Mouse (Mus musculus): ENCODE results near the gene Slc2a10. TPM values are rescaled to one million over a fixed set of nuclear protein-coding genes. Genes with fewer than 3 reads are reported as not detected.
"Not testable (repeated sequence)": the region's sequence is repeated elsewhere in the genome, so short reads cannot be mapped to it uniquely, and the experiment has no call there.

The Slc2a10 gene
- polyA plus RNA-seq, 1 experiment from 2014 or later: 6.3 TPM

GRCm38 (mm10) chr2:165542939-165543669, 39.5 kb downstream of the Slc2a10 start:
- Histone ChIP-seq H3K4me3 (replicated peaks) (no peak overlapping the region), H3K9ac (replicated peaks) (no peak overlapping the region), H3K9me3 (no peaks in the 10 kb centered on the region), H3K27me3 (peaks cover 15% of the 10 kb centered on the region; the same call in 1 of the 2 replicates), H3K4me1 (replicated peaks) (peaks cover 23% of the 10 kb centered on the region), H3K4me2 (no peak overlapping the region), H3K27ac (no peak overlapping the region), H3K36me3 (no peaks in the 10 kb centered on the region)
- 44% methylated on average over 13 of the region's 13 CpGs for WGBS
- ATAC-seq (ENCODE audit: insufficient number of reproducible peaks, insufficient read depth, low FRiP score, low TSS enrichment, low read depth): no peak

GRCm38 (mm10) chr2:165543670-165544016, 40.1 kb downstream of the Slc2a10 start:
- Histone ChIP-seq H3K27me3 (peaks cover 15% of the 10 kb centered on the region; the same call in 1 of the 2 replicates), H3K36me3 (no peaks in the 10 kb centered on the region), H3K4me2 (no peak overlapping the region), H3K9me3 (no peaks in the 10 kb centered on the region), H3K4me1 (replicated peaks) (peaks cover 18% of the 10 kb centered on the region), H3K27ac (no peak overlapping the region), H3K4me3 (replicated peaks) (no peak overlapping the region), H3K9ac (replicated peaks) (no peak overlapping the region)
- no peak for ATAC-seq (ENCODE audit: insufficient number of reproducible peaks, insufficient read depth, low FRiP score, low TSS enrichment, low read depth)
- 79% methylated on average over 10 of the region's 10 CpGs for WGBS

- Histone ChIP-seq H3K4me1 (replicated peaks) (peaks cover 12% of the 10 kb centered on the region), H3K36me3 (no peaks in the 10 kb centered on the region), H3K9ac (replicated peaks) (no peak overlapping the region), H3K27me3 (peaks cover 21% of the 10 kb centered on the region; the same call in 1 of the 2 replicates), H3K27ac (no peak overlapping the region), H3K4me3 (replicated peaks) (no peak overlapping the region), H3K9me3 (no peaks in the 10 kb centered on the region), H3K4me2 (no peak overlapping the region)
- no peak for ATAC-seq (ENCODE audit: insufficient number of reproducible peaks, insufficient read depth, low FRiP score, low TSS enrichment, low read depth)
- 92% methylated on average over 2 of the region's 2 CpGs for WGBS
Observed at GRCm38 (mm10) chr2:165545687-165546086, 42.1 kb downstream of the Slc2a10 start.

- WGBS: 31% methylated on average over 8 of the region's 8 CpGs
- H3K4me1 ChIP-seq (replicated peaks): peaks cover 12% of the 10 kb centered on the region
- peaks cover 18% of the 10 kb centered on the region; the same call in 1 of the 2 replicates for H3K27me3 ChIP-seq
- no peaks in the 10 kb centered on the region for H3K9me3 ChIP-seq
- H3K27ac ChIP-seq: no peak overlapping the region
- peak; percentile 37; the same call in 1 of the 2 replicates for ATAC-seq (ENCODE audit: insufficient number of reproducible peaks, insufficient read depth, low FRiP score, low TSS enrichment, low read depth)
- H3K4me3 ChIP-seq (replicated peaks): no peak overlapping the region
- no peak overlapping the region for H3K9ac ChIP-seq (replicated peaks)
- H3K4me2 ChIP-seq: peak overlapping the region; percentile 10; the same call in 1 of the 2 replicates
- H3K36me3 ChIP-seq: no peaks in the 10 kb centered on the region
Observed at GRCm38 (mm10) chr2:165546341-165546740, 42.8 kb downstream of the Slc2a10 start.

GRCm38 (mm10) chr2:165547410-165547809, 43.8 kb downstream of the Slc2a10 start:
- Histone ChIP-seq H3K27me3 (peaks cover 17% of the 10 kb centered on the region; the same call in 1 of the 2 replicates), H3K27ac (no peak overlapping the region), H3K4me1 (replicated peaks) (peaks cover 12% of the 10 kb centered on the region), H3K9me3 (no peaks in the 10 kb centered on the region), H3K9ac (replicated peaks) (no peak overlapping the region), H3K4me3 (replicated peaks) (no peak overlapping the region), H3K36me3 (no peaks in the 10 kb centered on the region), H3K4me2 (no peak overlapping the region)
- no peak for ATAC-seq (ENCODE audit: insufficient number of reproducible peaks, insufficient read depth, low FRiP score, low TSS enrichment, low read depth)
- 52% methylated on average over 9 of the region's 9 CpGs for WGBS

- ATAC-seq (ENCODE audit: insufficient number of reproducible peaks, insufficient read depth, low FRiP score, low TSS enrichment, low read depth): no peak
- H3K9me3 ChIP-seq: no peaks in the 10 kb centered on the region
- H3K4me3 ChIP-seq (replicated peaks): no peak overlapping the region
- no peak overlapping the region for H3K4me2 ChIP-seq
- H3K27me3 ChIP-seq: peaks cover 20% of the 10 kb centered on the region
- 79% methylated on average over 6 of the region's 6 CpGs for WGBS
- no peak overlapping the region for H3K9ac ChIP-seq (replicated peaks)
- peaks cover 12% of the 10 kb centered on the region for H3K4me1 ChIP-seq (replicated peaks)
- no peaks in the 10 kb centered on the region for H3K36me3 ChIP-seq
- H3K27ac ChIP-seq: no peak overlapping the region
Observed at GRCm38 (mm10) chr2:165548627-165549026, 45.0 kb downstream of the Slc2a10 start.

GRCm38 (mm10) chr2:165550410-165550809, 46.8 kb downstream of the Slc2a10 start:
- Histone ChIP-seq H3K4me1 (replicated peaks) (peaks cover 12% of the 10 kb centered on the region), H3K27me3 (peaks cover 17% of the 10 kb centered on the region)
- not testable (repeated sequence) for ATAC-seq (ENCODE audit: insufficient number of reproducible peaks, insufficient read depth, low FRiP score, low TSS enrichment, low read depth); H3K9ac ChIP-seq (replicated peaks); H3K27ac ChIP-seq; H3K4me3 ChIP-seq (replicated peaks); H3K4me2 ChIP-seq; H3K9me3 ChIP-seq; H3K36me3 ChIP-seq
- 76% methylated on average over 7 of the region's 7 CpGs for WGBS

GRCm38 (mm10) chr2:165554066-165554465, 50.5 kb downstream of the Slc2a10 start:
- no peak overlapping the region for H3K4me3 ChIP-seq (replicated peaks)
- H3K4me1 ChIP-seq (replicated peaks): peaks cover 2% of the 10 kb centered on the region; the same call in 1 of the 2 replicates
- ATAC-seq (ENCODE audit: insufficient number of reproducible peaks, insufficient read depth, low FRiP score, low TSS enrichment, low read depth): no peak
- H3K9me3 ChIP-seq: no peaks in the 10 kb centered on the region
- H3K27me3 ChIP-seq: peaks cover 35% of the 10 kb centered on the region
- WGBS: 59% methylated on average over 9 of the region's 9 CpGs
- H3K9ac ChIP-seq (replicated peaks): no peak overlapping the region
- no peaks in the 10 kb centered on the region for H3K36me3 ChIP-seq
- H3K4me2 ChIP-seq: no peak overlapping the region
- no peak overlapping the region for H3K27ac ChIP-seq

- no peak overlapping the region for H3K4me2 ChIP-seq
- no peak overlapping the region for H3K9ac ChIP-seq (replicated peaks)
- H3K4me1 ChIP-seq (replicated peaks): peaks cover 18% of the 10 kb centered on the region
- H3K27ac ChIP-seq: no peak overlapping the region
- 87% methylated on average over 7 of the region's 7 CpGs for WGBS
- H3K4me3 ChIP-seq (replicated peaks): no peak overlapping the region
- ATAC-seq (ENCODE audit: insufficient number of reproducible peaks, insufficient read depth, low FRiP score, low TSS enrichment, low read depth): no peak
- H3K36me3 ChIP-seq: no peaks in the 10 kb centered on the region
- H3K27me3 ChIP-seq: peaks cover 45% of the 10 kb centered on the region
- no peaks in the 10 kb centered on the region for H3K9me3 ChIP-seq
Observed at GRCm38 (mm10) chr2:165557278-165557677, 53.7 kb downstream of the Slc2a10 start.

- Histone ChIP-seq H3K27me3 (peaks cover 50% of the 10 kb centered on the region), H3K9me3 (no peaks in the 10 kb centered on the region), H3K36me3 (no peaks in the 10 kb centered on the region), H3K4me1 (replicated peaks) (peaks cover 27% of the 10 kb centered on the region), H3K4me2 (no peak overlapping the region), H3K27ac (no peak overlapping the region), H3K9ac (replicated peaks) (no peak overlapping the region), H3K4me3 (replicated peaks) (no peak overlapping the region)
- WGBS: 54% methylated on average over 11 of the region's 11 CpGs
- ATAC-seq (ENCODE audit: insufficient number of reproducible peaks, insufficient read depth, low FRiP score, low TSS enrichment, low read depth): no peak
Observed at GRCm38 (mm10) chr2:165558916-165559315, 55.3 kb downstream of the Slc2a10 start.

- peaks cover 33% of the 10 kb centered on the region for H3K4me1 ChIP-seq (replicated peaks)
- H3K9me3 ChIP-seq: no peaks in the 10 kb centered on the region
- H3K36me3 ChIP-seq: no peaks in the 10 kb centered on the region
- no peak overlapping the region for H3K4me2 ChIP-seq
- H3K9ac ChIP-seq (replicated peaks): no peak overlapping the region
- no peak overlapping the region for H3K4me3 ChIP-seq (replicated peaks)
- peak overlapping the region; percentile 24; the same call in 1 of the 2 replicates for H3K27ac ChIP-seq
- ATAC-seq (ENCODE audit: insufficient number of reproducible peaks, insufficient read depth, low FRiP score, low TSS enrichment, low read depth): no peak
- peaks cover 58% of the 10 kb centered on the region for H3K27me3 ChIP-seq
- WGBS: 28% methylated on average over 11 of the region's 11 CpGs
Observed at GRCm38 (mm10) chr2:165559506-165560235, 56.1 kb downstream of the Slc2a10 start.
